In genomic region chr8:61759327-61760189, GRCm38 (mm10) we compare ENCODE assay signal across 8 mouse cellular contexts.
DNase-seq lines count a peak whose midpoint lies in the region; ATAC-seq lines count a peak whose summit lies in the region.

No protein-coding gene starts in this region.

- no peaks in the 10 kb centered on the region for H3K27me3 ChIP-seq in embryonic facial prominence, embryonic 12.5 days
- peaks cover 4% of the 10 kb centered on the region; the same call in 1 of the 2 replicates for H3K27me3 ChIP-seq in heart, embryonic 15.5 days
- H3K27me3 ChIP-seq in limb, embryonic 10.5 days (ENCODE audit: low read depth, poor library complexity, severe bottlenecking), result no peaks in the 10 kb centered on the region
- H3K27me3 ChIP-seq in midbrain, embryonic 16.5 days (ENCODE audit: control insufficient read depth, insufficient read depth, low read depth, low read length), result no peaks in the 10 kb centered on the region

- peak; percentile 24 for DNase-seq in right cerebral cortex, postnatal 14 days
- no peak for DNase-seq in right cerebral cortex, postnatal 36 days (ENCODE audit: low spot score in 2 of 2)
- peak; percentile 77 for DNase-seq in limb, embryonic 10.5 days (ENCODE audit: low spot score)
- peak; percentile 50 for DNase-seq in yolk sac, embryonic 10.5 days (ENCODE audit: low spot score)
- no peak for DNase-seq in c-Kit-positive CD71-positive TER-119-positive erythroid progenitor cells, embryonic 14.5 days (ENCODE audit: low spot score)

- 0 out of 2 replicates have a peak, but pooled peaks cover 5% of the 10 kb centered on the region for H3K36me3 ChIP-seq in embryonic facial prominence, embryonic 12.5 days
- H3K36me3 ChIP-seq in heart, embryonic 15.5 days, result no peaks in the 10 kb centered on the region
- peaks cover 7% of the 10 kb centered on the region; the same call in 1 of the 2 replicates for H3K36me3 ChIP-seq in limb, embryonic 10.5 days
- H3K36me3 ChIP-seq in midbrain, embryonic 16.5 days (ENCODE audit: control insufficient read depth, insufficient read depth, low read length), result no peaks in the 10 kb centered on the region

- peak overlapping the region; percentile 67 for H3K9ac ChIP-seq in embryonic facial prominence, embryonic 12.5 days
- H3K9ac ChIP-seq in heart, embryonic 15.5 days, result peak overlapping the region; percentile 64
- H3K9ac ChIP-seq in midbrain, embryonic 16.5 days (ENCODE audit: low read depth, low read length), result peak overlapping the region; percentile 21

- H3K27ac ChIP-seq in embryonic facial prominence, embryonic 12.5 days, result peak overlapping the region; percentile 87
- peak overlapping the region; percentile 79 for H3K27ac ChIP-seq in heart, embryonic 15.5 days
- H3K27ac ChIP-seq in limb, embryonic 10.5 days, result peak overlapping the region; percentile 91
- H3K27ac ChIP-seq in midbrain, embryonic 16.5 days (ENCODE audit: low read length), result peak overlapping the region; percentile 40; the same call in 1 of the 2 replicates

- under 1% methylated on average over 44 of the region's 44 CpGs for WGBS in embryonic facial prominence, embryonic 12.5 days
- 2% methylated on average over 44 of the region's 44 CpGs for WGBS in heart, embryonic 15.5 days
- WGBS in limb, embryonic 10.5 days, result under 1% methylated on average over 44 of the region's 44 CpGs
- under 1% methylated on average over 44 of the region's 44 CpGs for WGBS in midbrain, embryonic 16.5 days

- H3K4me2 ChIP-seq in embryonic facial prominence, embryonic 12.5 days (replicated peaks), result peak overlapping the region; percentile 63
- H3K4me2 ChIP-seq in heart, embryonic 15.5 days, result peak overlapping the region; percentile 89
- peak overlapping the region; percentile 67 for H3K4me2 ChIP-seq in midbrain, embryonic 16.5 days (ENCODE audit: low read length)

- peak; percentile 85 for ATAC-seq in embryonic facial prominence, embryonic 12.5 days (ENCODE audit: insufficient number of reproducible peaks, insufficient read depth, low FRiP score, low TSS enrichment)
- ATAC-seq in heart, embryonic 15.5 days (replicated peaks; ENCODE audit: insufficient number of reproducible peaks, insufficient read depth, low FRiP score, low read depth), result peak; percentile 69
- ATAC-seq in midbrain, embryonic 16.5 days, result peak; percentile 86

- H3K4me3 ChIP-seq in embryonic facial prominence, embryonic 12.5 days, result peak overlapping the region; percentile 58
- H3K4me3 ChIP-seq in heart, embryonic 15.5 days, result peak overlapping the region; percentile 58
- peak overlapping the region; percentile 73 for H3K4me3 ChIP-seq in limb, embryonic 10.5 days
- H3K4me3 ChIP-seq in midbrain, embryonic 16.5 days (ENCODE audit: low read depth, low read length), result peak overlapping the region; percentile 44

- no peaks in the 10 kb centered on the region for H3K9me3 ChIP-seq in embryonic facial prominence, embryonic 12.5 days
- no peaks in the 10 kb centered on the region for H3K9me3 ChIP-seq in heart, embryonic 15.5 days (replicated peaks)
- no peaks in the 10 kb centered on the region for H3K9me3 ChIP-seq in limb, embryonic 10.5 days (replicated peaks)
- no peaks in the 10 kb centered on the region for H3K9me3 ChIP-seq in midbrain, embryonic 16.5 days (replicated peaks; ENCODE audit: control insufficient read depth, low read length, poor library complexity, severe bottlenecking)

- peaks cover 18% of the 10 kb centered on the region for H3K4me1 ChIP-seq in embryonic facial prominence, embryonic 12.5 days
- H3K4me1 ChIP-seq in heart, embryonic 15.5 days (replicated peaks), result peaks cover 62% of the 10 kb centered on the region
- peaks cover 39% of the 10 kb centered on the region for H3K4me1 ChIP-seq in limb, embryonic 10.5 days
- peaks cover 4% of the 10 kb centered on the region; the same call in 1 of the 2 replicates for H3K4me1 ChIP-seq in midbrain, embryonic 16.5 days (ENCODE audit: control insufficient read depth, insufficient read depth, low read length)

Comparison
In these comparisons a context has a peak if more than half of its experiments do, and no peak if none do; other contexts are left out.
1. DNase-seq: peak in right cerebral cortex, postnatal 14 days (single experiment), limb, embryonic 10.5 days (single experiment) and yolk sac, embryonic 10.5 days (single experiment); none in right cerebral cortex, postnatal 36 days (0 of 2) and c-Kit-positive CD71-positive TER-119-positive erythroid progenitor cells, embryonic 14.5 days (single experiment).
2. H3K27ac ChIP-seq: peak in every context shown above with its lines; median percentile 91 in limb, embryonic 10.5 days; 87 in embryonic facial prominence, embryonic 12.5 days; 79 in heart, embryonic 15.5 days; 40 in midbrain, embryonic 16.5 days.
3. Peak in every context shown above with its lines, with median percentiles within 50 percentile points of each other: ATAC-seq, H3K4me2 ChIP-seq, H3K4me3 ChIP-seq and H3K9ac ChIP-seq.